Mouse (Mus musculus) heart, adult 11 months (tissue): ENCODE results near the gene Slc38a6.

Source experiments
- DNase-seq: peaks from one replicate; pipeline ENCODE4 v3.0.0; 2022

Slc38a6 gene

GRCm38 (mm10) chr12:73400481-73401025 is 114.0 kb downstream of the Slc38a6 start:
- DNase-seq = peak; percentile 64

- peak; percentile 74 for DNase-seq
Measured at GRCm38 (mm10) chr12:73401520-73402130, 115.0 kb downstream of the Slc38a6 start.

GRCm38 (mm10) chr12:73402137-73402712 is 115.6 kb downstream of the Slc38a6 start:
- DNase-seq = no peak

- DNase-seq = peak; percentile 97
Measured at GRCm38 (mm10) chr12:73402851-73403665, 116.5 kb downstream of the Slc38a6 start.
